Mouse (Mus musculus) megakaryocyte-erythroid progenitor cell, adult 5-6 weeks (primary cell): ENCODE measurements around the gene Nphp4. TPM values are rescaled to one million over a fixed set of nuclear protein-coding genes. Genes with fewer than 3 reads are reported as not detected.

Experiments
- ATAC-seq: replicated peaks from 2 replicates; pipeline ENCODE4 v1.8.0; 2016; ENCODE audit warnings: mild to moderate bottlenecking, inconsistent platforms; ENCODE audit not compliant: severe bottlenecking, poor library complexity, low FRiP score, low TSS enrichment
- total RNA-seq, 2 experiments: library from RNA; stranded (forward) in 1 of 2; stranded (reverse) in 1 of 2; fragments of 200-1000, 215-1000 nt in 1 of 2; fragments of >200 nt in 1 of 2; fragmentation: Nextera tagmentation in 1 of 2; gene quantifications; 2 replicates each; pipeline ENCODE4 v1.2.3; 2014 to 2017

The Nphp4 gene
- 0.61 TPM in 1 of 2 replicates, not detected in the other for total RNA-seq (2014; fragmentation: Nextera tagmentation)
- total RNA-seq (2017): 0.19 TPM in 1 of 2 replicates, not detected in the other

GRCm38 (mm10) chr4:152476427-152477023, at the start of gene Nphp4:
Gene Nphp4 (plus strand): TSS chr4:152476706.
- ATAC-seq: no peak

GRCm38 (mm10) chr4:152428259-152428658, 48.2 kb upstream of the Nphp4 start:
- ATAC-seq: no peak

- ATAC-seq: 0 out of 2 replicates have a peak, but pooled peaks have one; percentile 29
Observed at GRCm38 (mm10) chr4:152432308-152432707, 44.2 kb upstream of the Nphp4 start.

- peak; percentile 83 for ATAC-seq
Observed at GRCm38 (mm10) chr4:152434836-152435235, 41.7 kb upstream of the Nphp4 start.

- peak; percentile 58 for ATAC-seq
Observed at GRCm38 (mm10) chr4:152435255-152435654, 41.3 kb upstream of the Nphp4 start.

GRCm38 (mm10) chr4:152440882-152441281, 35.6 kb upstream of the Nphp4 start:
- peak; percentile 69 for ATAC-seq

GRCm38 (mm10) chr4:152441536-152441935, 35.0 kb upstream of the Nphp4 start:
- ATAC-seq: no peak

GRCm38 (mm10) chr4:152446178-152446577, 30.3 kb upstream of the Nphp4 start:
- peak; percentile 49 for ATAC-seq

GRCm38 (mm10) chr4:152447731-152448665, 28.5 kb upstream of the Nphp4 start:
- peak; percentile 42 for ATAC-seq

GRCm38 (mm10) chr4:152448666-152449018, 27.9 kb upstream of the Nphp4 start:
- peak; percentile 83 for ATAC-seq

GRCm38 (mm10) chr4:152451371-152451770, 25.1 kb upstream of the Nphp4 start:
- no peak for ATAC-seq

- ATAC-seq: no peak
Observed at GRCm38 (mm10) chr4:152453079-152453478, 23.4 kb upstream of the Nphp4 start.

- ATAC-seq: no peak
Observed at GRCm38 (mm10) chr4:152454153-152454552, 22.4 kb upstream of the Nphp4 start.

- ATAC-seq: no peak
Observed at GRCm38 (mm10) chr4:152456609-152457008, 19.9 kb upstream of the Nphp4 start.

GRCm38 (mm10) chr4:152457673-152458072, 18.8 kb upstream of the Nphp4 start:
- no peak for ATAC-seq

GRCm38 (mm10) chr4:152462516-152462915, 14.0 kb upstream of the Nphp4 start:
- ATAC-seq: no peak

- no peak for ATAC-seq
Observed at GRCm38 (mm10) chr4:152463147-152463546, 13.4 kb upstream of the Nphp4 start.

- no peak for ATAC-seq
Observed at GRCm38 (mm10) chr4:152465116-152465515, 11.4 kb upstream of the Nphp4 start.

- ATAC-seq: no peak
Observed at GRCm38 (mm10) chr4:152466601-152467000, 9.9 kb upstream of the Nphp4 start.

- ATAC-seq: no peak
Observed at GRCm38 (mm10) chr4:152467951-152468350, 8.6 kb upstream of the Nphp4 start.

- ATAC-seq: no peak
Observed at GRCm38 (mm10) chr4:152475941-152476340, 565 bp upstream of the Nphp4 start.
